34 mouse cellular contexts compared by ENCODE assay signal in the genomic region with DNA sequence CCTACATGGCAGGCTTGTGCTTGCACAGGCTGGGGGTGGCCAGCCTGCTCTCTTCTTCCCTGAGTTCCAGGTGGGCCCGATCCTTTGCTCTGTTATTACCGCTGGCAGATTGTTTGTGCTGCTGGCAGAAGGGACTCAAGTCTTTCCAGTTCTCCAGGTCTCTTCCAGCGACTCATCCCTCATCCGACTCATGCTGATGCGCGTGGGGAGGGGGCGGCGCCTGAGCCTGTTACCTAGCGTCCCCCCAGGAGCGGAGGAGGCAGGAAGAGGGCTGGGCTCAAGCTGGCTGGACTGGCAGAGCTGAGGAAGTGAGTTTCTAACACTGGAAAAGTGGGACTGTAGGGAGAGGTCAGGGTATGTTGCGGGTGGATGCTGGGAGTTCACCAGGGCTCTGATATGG. TPM values are rescaled to one million over a fixed set of nuclear protein-coding genes. Genes with fewer than 3 reads are reported as not detected.
DNase-seq lines count a peak whose midpoint lies in the region; ATAC-seq and TF ChIP-seq lines count a peak whose summit lies in the region.
"Had no signal": no experiment of that assay in that cellular context is flagged by ENCODE, and none has a peak within 500 bp of the region (broad histone marks: within the 10 kb centered on the region; RNA-seq: fewer than 3 reads in every experiment).

No protein-coding gene starts in this region.

- no peak for TF ChIP-seq EP300 in stomach, postnatal 0 days (optimal IDR thresholded peaks at IDR 0.05)

- no peak for ATAC-seq in embryonic facial prominence, embryonic 15.5 days (ENCODE audit: insufficient number of reproducible peaks, low FRiP score, low TSS enrichment, low read depth)
- no peak for ATAC-seq in limb, embryonic 15.5 days (ENCODE audit: insufficient number of reproducible peaks, low FRiP score, low TSS enrichment, low read depth)
- ATAC-seq in stomach, postnatal 0 days (ENCODE audit: low FRiP score, low TSS enrichment) = 0 out of 2 replicates have a peak, but pooled peaks have one; percentile 24
- ATAC-seq: CD4-positive, CD25-positive, alpha-beta regulatory T cell, adult 4 months; forebrain, embryonic 13.5 days; forebrain, embryonic 16.5 days had no signal

- H3K9me3 ChIP-seq in embryonic facial prominence, embryonic 15.5 days (replicated peaks) = no peaks in the 10 kb centered on the region
- H3K9me3 ChIP-seq in embryonic facial prominence, embryonic 10.5 days = no peaks in the 10 kb centered on the region
- no peaks in the 10 kb centered on the region for H3K9me3 ChIP-seq in limb, embryonic 15.5 days
- H3K9me3 ChIP-seq in limb, embryonic 10.5 days (replicated peaks) = no peaks in the 10 kb centered on the region
- no peaks in the 10 kb centered on the region for H3K9me3 ChIP-seq in E14TG2a.4 (ENCODE audit: low read length)
- no peaks in the 10 kb centered on the region for H3K9me3 ChIP-seq in stomach, postnatal 0 days (ENCODE audit: control insufficient read depth, low read length)
- H3K9me3 ChIP-seq: embryonic facial prominence, embryonic 13.5 days; forebrain, embryonic 10.5 days; forebrain, embryonic 13.5 days; G1E; heart, embryonic 10.5 days; heart, embryonic 13.5 days; hindbrain, embryonic 13.5 days had no signal

- no peaks in the 10 kb centered on the region for H3K27me3 ChIP-seq in embryonic facial prominence, embryonic 15.5 days
- peaks cover 3% of the 10 kb centered on the region for H3K27me3 ChIP-seq in embryonic facial prominence, embryonic 10.5 days (replicated peaks; ENCODE audit: low read depth, poor library complexity, severe bottlenecking)
- no peaks in the 10 kb centered on the region for H3K27me3 ChIP-seq in limb, embryonic 15.5 days
- H3K27me3 ChIP-seq in limb, embryonic 10.5 days (ENCODE audit: low read depth, poor library complexity, severe bottlenecking) = 0 out of 2 replicates have a peak, but pooled peaks cover 10% of the 10 kb centered on the region
- H3K27me3 ChIP-seq in E14TG2a.4 (ENCODE audit: insufficient read depth, low read length) = peaks cover 16% of the 10 kb centered on the region
- H3K27me3 ChIP-seq in stomach, postnatal 0 days (ENCODE audit: control insufficient read depth, insufficient read depth, low read length) = no peaks in the 10 kb centered on the region
- H3K27me3 ChIP-seq: embryonic facial prominence, embryonic 13.5 days; forebrain, embryonic 13.5 days had no signal

- no peak for DNase-seq in embryonic facial prominence, embryonic 10.5 days (ENCODE audit: low spot score)
- DNase-seq in limb, embryonic 10.5 days (ENCODE audit: low spot score) = no peak
- DNase-seq in stomach, postnatal 0 days (ENCODE audit: low spot score) = no peak
- DNase-seq in left cerebral cortex, adult 9 months (ENCODE audit: low spot score in 2 of 2) = no peak
- no peak for DNase-seq in left cerebral cortex, adult 8-10 months (ENCODE audit: low spot score in 2 of 2)
- DNase-seq: adrenal gland, adult 2 months; adrenal gland, postnatal 14 days; cerebellum, adult 11 months; cerebellum, adult 2 months; cerebellum, adult 9-11 months; cerebellum, postnatal 25 days; gastrocnemius, postnatal 10 days; gastrocnemius, postnatal 36 days; heart, adult 2 months; heart, postnatal 14 days; heart, postnatal 4 days had no signal

- H3K36me3 ChIP-seq in embryonic facial prominence, embryonic 15.5 days = no peaks in the 10 kb centered on the region
- H3K36me3 ChIP-seq in embryonic facial prominence, embryonic 10.5 days (replicated peaks) = no peaks in the 10 kb centered on the region
- H3K36me3 ChIP-seq in limb, embryonic 15.5 days = no peaks in the 10 kb centered on the region
- no peaks in the 10 kb centered on the region for H3K36me3 ChIP-seq in limb, embryonic 10.5 days
- no peaks in the 10 kb centered on the region for H3K36me3 ChIP-seq in E14TG2a.4 (ENCODE audit: insufficient read depth, low read length)
- no peaks in the 10 kb centered on the region for H3K36me3 ChIP-seq in stomach, postnatal 0 days (ENCODE audit: control insufficient read depth, insufficient read depth, low read length)
- H3K36me3 ChIP-seq: embryonic facial prominence, embryonic 13.5 days; forebrain, embryonic 10.5 days; G1E; heart, embryonic 10.5 days; heart, embryonic 13.5 days; hindbrain, embryonic 13.5 days had no signal

- H3K4me1 ChIP-seq in embryonic facial prominence, embryonic 15.5 days = 0 out of 2 replicates have a peak, but pooled peaks cover 9% of the 10 kb centered on the region
- peaks cover 5% of the 10 kb centered on the region; the same call in 1 of the 2 replicates for H3K4me1 ChIP-seq in embryonic facial prominence, embryonic 10.5 days
- H3K4me1 ChIP-seq in limb, embryonic 15.5 days = no peaks in the 10 kb centered on the region
- H3K4me1 ChIP-seq in limb, embryonic 10.5 days = peaks cover 6% of the 10 kb centered on the region; the same call in 1 of the 2 replicates
- peaks cover 39% of the 10 kb centered on the region for H3K4me1 ChIP-seq in E14TG2a.4 (replicated peaks; ENCODE audit: low read depth, low read length)
- H3K4me1 ChIP-seq in stomach, postnatal 0 days (replicated peaks; ENCODE audit: control insufficient read depth, insufficient read depth) = no peaks in the 10 kb centered on the region
- H3K4me1 ChIP-seq: forebrain, embryonic 13.5 days; heart, embryonic 13.5 days; hindbrain, embryonic 13.5 days had no signal

- H3K4me3 ChIP-seq in embryonic facial prominence, embryonic 15.5 days (replicated peaks) = no peak overlapping the region
- no peak overlapping the region for H3K4me3 ChIP-seq in embryonic facial prominence, embryonic 10.5 days
- no peak overlapping the region for H3K4me3 ChIP-seq in limb, embryonic 15.5 days
- H3K4me3 ChIP-seq in limb, embryonic 10.5 days = no peak overlapping the region
- peak overlapping the region; percentile 41 for H3K4me3 ChIP-seq in E14TG2a.4 (replicated peaks; ENCODE audit: low read length)
- H3K4me3 ChIP-seq in stomach, postnatal 0 days (ENCODE audit: low read depth, low read length) = no peak overlapping the region
- H3K4me3 ChIP-seq: embryonic facial prominence, embryonic 13.5 days; forebrain, embryonic 10.5 days; forebrain, embryonic 13.5 days; heart, adult 2 months; heart, embryonic 10.5 days; heart, embryonic 13.5 days; hindbrain, embryonic 13.5 days had no signal

- H3K9ac ChIP-seq in embryonic facial prominence, embryonic 15.5 days = no peak overlapping the region
- no peak overlapping the region for H3K9ac ChIP-seq in limb, embryonic 15.5 days
- H3K9ac ChIP-seq in stomach, postnatal 0 days (ENCODE audit: low read length) = no peak overlapping the region; the same call in 1 of the 2 replicates
- H3K9ac ChIP-seq: embryonic facial prominence, embryonic 13.5 days; forebrain, embryonic 13.5 days; hindbrain, embryonic 13.5 days had no signal

- 38% methylated on average over 11 of the region's 11 CpGs for WGBS in embryonic facial prominence, embryonic 15.5 days
- 41% methylated on average over 11 of the region's 11 CpGs for WGBS in embryonic facial prominence, embryonic 10.5 days
- WGBS in limb, embryonic 15.5 days = 46% methylated on average over 11 of the region's 11 CpGs
- WGBS in limb, embryonic 10.5 days = 53% methylated on average over 11 of the region's 11 CpGs
- 43% methylated on average over 11 of the region's 11 CpGs for WGBS in stomach, postnatal 0 days

- H3K27ac ChIP-seq in embryonic facial prominence, embryonic 15.5 days (replicated peaks) = peak overlapping the region; percentile 3; the same call in 1 of the 2 replicates
- H3K27ac ChIP-seq in embryonic facial prominence, embryonic 10.5 days (replicated peaks) = no peak overlapping the region
- 0 out of 2 replicates have a peak overlapping the region, but pooled peaks have one; percentile 8 for H3K27ac ChIP-seq in limb, embryonic 15.5 days
- H3K27ac ChIP-seq in limb, embryonic 10.5 days = no peak overlapping the region
- 0 out of 2 replicates have a peak overlapping the region, but pooled peaks have one; percentile 8 for H3K27ac ChIP-seq in stomach, postnatal 0 days (replicated peaks)
- H3K27ac ChIP-seq: embryonic facial prominence, embryonic 13.5 days; forebrain, embryonic 10.5 days; forebrain, embryonic 13.5 days; heart, adult 2 months; heart, embryonic 10.5 days; heart, embryonic 13.5 days; hindbrain, embryonic 13.5 days had no signal

- TF ChIP-seq CTCF in E14TG2a.4 (conservative IDR thresholded peaks at IDR 0.05; ENCODE audit: low read length) = no peak
- TF ChIP-seq CTCF in stomach, postnatal 0 days (IDR thresholded peaks at IDR 0.05; ENCODE audit: low read depth) = no peak

- no peak overlapping the region for H3K4me2 ChIP-seq in embryonic facial prominence, embryonic 15.5 days (replicated peaks)
- no peak overlapping the region for H3K4me2 ChIP-seq in limb, embryonic 15.5 days
- no peak overlapping the region for H3K4me2 ChIP-seq in stomach, postnatal 0 days (replicated peaks; ENCODE audit: low read depth)
- H3K4me2 ChIP-seq: embryonic facial prominence, embryonic 13.5 days; forebrain, embryonic 13.5 days; heart, embryonic 13.5 days; hindbrain, embryonic 13.5 days had no signal

RNA-seq across cellular contexts. Expression of gene Ovol1, which starts 16.4 kb away (rescaled TPM):
- 22.1 and 23.3 TPM in 2 replicates for polyA plus RNA-seq in embryonic facial prominence, embryonic 15.5 days (2015; fragmentation: Nextera tagmentation; extraction: Ambion mirVana)
- polyA plus RNA-seq in embryonic facial prominence, embryonic 10.5 days (2016; fragmentation: Nextera tagmentation; extraction: Ambion mirVana) = 0.83 and 1.3 TPM in 2 replicates
- polyA plus RNA-seq in limb, embryonic 15.5 days (2015; fragmentation: Nextera tagmentation; extraction: Ambion mirVana) = 30.1 and 30.3 TPM in 2 replicates
- 0.74 and 0.86 TPM in 2 replicates for polyA plus RNA-seq in limb, embryonic 10.5 days (2016; fragmentation: Nextera tagmentation; extraction: Ambion mirVana)
- 26.6 and 28.2 TPM in 2 replicates for polyA plus RNA-seq in stomach, postnatal 0 days (2015; fragmentation: Nextera tagmentation; extraction: Ambion mirVana)
- not detected for total RNA-seq in left cerebral cortex, adult 8-10 months (2022)
- total RNA-seq: adrenal gland, adult 2 months; adrenal gland, postnatal 14 days; common myeloid progenitor, adult 5-6 weeks; gastrocnemius, adult 18-20 months; gastrocnemius, postnatal 10 days; gastrocnemius, postnatal 36 days; granulocyte monocyte progenitor cell, adult 5-6 weeks; heart, adult 2 months; heart, postnatal 14 days; heart, postnatal 4 days had no signal
- polyA plus RNA-seq: adrenal gland, adult 2 months; C2C12; CD4-positive, CD25-positive, alpha-beta regulatory T cell, adult 4 months; cerebellum, adult 2 months; G1E; hindbrain, embryonic 13.5 days had no signal

RNA-seq across cellular contexts. Expression of gene Ap5b1, which starts 23.8 kb away (rescaled TPM):
- polyA plus RNA-seq in embryonic facial prominence, embryonic 15.5 days (2015; fragmentation: Nextera tagmentation; extraction: Ambion mirVana) = 5.2 and 5.7 TPM in 2 replicates
- 2.1 and 2.6 TPM in 2 replicates for polyA plus RNA-seq in embryonic facial prominence, embryonic 10.5 days (2016; fragmentation: Nextera tagmentation; extraction: Ambion mirVana)
- polyA plus RNA-seq in limb, embryonic 15.5 days (2015; fragmentation: Nextera tagmentation; extraction: Ambion mirVana) = 4.3 and 4.4 TPM in 2 replicates
- polyA plus RNA-seq in limb, embryonic 10.5 days (2016; fragmentation: Nextera tagmentation; extraction: Ambion mirVana) = 1.2 and 1.4 TPM in 2 replicates
- 4.7 and 5.7 TPM in 2 replicates for polyA plus RNA-seq in stomach, postnatal 0 days (2015; fragmentation: Nextera tagmentation; extraction: Ambion mirVana)
- total RNA-seq in left cerebral cortex, adult 8-10 months (2022) = 1 to 10 TPM; 6.9 to 9.1 (median 7.8) TPM

RNA-seq across cellular contexts. Expression of gene Snx32, which starts 33.7 kb away (rescaled TPM):
- 10.7 and 11.7 TPM in 2 replicates for polyA plus RNA-seq in embryonic facial prominence, embryonic 15.5 days (2015; fragmentation: Nextera tagmentation; extraction: Ambion mirVana)
- 6.3 and 8.4 TPM in 2 replicates for polyA plus RNA-seq in embryonic facial prominence, embryonic 10.5 days (2016; fragmentation: Nextera tagmentation; extraction: Ambion mirVana)
- 9.4 and 10.3 TPM in 2 replicates for polyA plus RNA-seq in limb, embryonic 15.5 days (2015; fragmentation: Nextera tagmentation; extraction: Ambion mirVana)
- 4.1 and 7.0 TPM in 2 replicates for polyA plus RNA-seq in limb, embryonic 10.5 days (2016; fragmentation: Nextera tagmentation; extraction: Ambion mirVana)
- 2.8 and 3.8 TPM in 2 replicates for polyA plus RNA-seq in stomach, postnatal 0 days (2015; fragmentation: Nextera tagmentation; extraction: Ambion mirVana)
- total RNA-seq in left cerebral cortex, adult 8-10 months (2022) = 10 to 100 TPM; 82.4 to 93.9 (median 89.3) TPM

RNA-seq across cellular contexts. Expression of gene 1700020D05Rik, which starts 40.4 kb away (rescaled TPM):
- 0.16 TPM in 1 of 2 replicates, not detected in the other for polyA plus RNA-seq in embryonic facial prominence, embryonic 15.5 days (2015; fragmentation: Nextera tagmentation; extraction: Ambion mirVana)
- not detected in 2 replicates for polyA plus RNA-seq in embryonic facial prominence, embryonic 10.5 days (2016; fragmentation: Nextera tagmentation; extraction: Ambion mirVana)
- not detected in 2 replicates for polyA plus RNA-seq in limb, embryonic 15.5 days (2015; fragmentation: Nextera tagmentation; extraction: Ambion mirVana)
- not detected in 2 replicates for polyA plus RNA-seq in limb, embryonic 10.5 days (2016; fragmentation: Nextera tagmentation; extraction: Ambion mirVana)
- polyA plus RNA-seq in stomach, postnatal 0 days (2015; fragmentation: Nextera tagmentation; extraction: Ambion mirVana) = not detected in 2 replicates
- 1 to 10 TPM; 6.6 to 8.6 (median 7.1) TPM for total RNA-seq in left cerebral cortex, adult 8-10 months (2022)
- total RNA-seq: common myeloid progenitor, adult 5-6 weeks had no signal
- polyA plus RNA-seq: CD4-positive, CD25-positive, alpha-beta regulatory T cell, adult 4 months; embryonic facial prominence, embryonic 13.5 days; forebrain, embryonic 10.5 days; heart, embryonic 13.5 days; heart, embryonic 16.5 days; hindbrain, embryonic 13.5 days; intestine, embryonic 14.5 days had no signal

RNA-seq across cellular contexts. Expression of gene Cfl1, which starts 53.8 kb away (rescaled TPM):
- 2,278 and 2,311 TPM in 2 replicates for polyA plus RNA-seq in embryonic facial prominence, embryonic 15.5 days (2015; fragmentation: Nextera tagmentation; extraction: Ambion mirVana)
- polyA plus RNA-seq in embryonic facial prominence, embryonic 10.5 days (2016; fragmentation: Nextera tagmentation; extraction: Ambion mirVana) = 3,028 and 3,069 TPM in 2 replicates
- polyA plus RNA-seq in limb, embryonic 15.5 days (2015; fragmentation: Nextera tagmentation; extraction: Ambion mirVana) = 2,209 and 2,356 TPM in 2 replicates
- 3,106 and 3,128 TPM in 2 replicates for polyA plus RNA-seq in limb, embryonic 10.5 days (2016; fragmentation: Nextera tagmentation; extraction: Ambion mirVana)
- 1,281 and 1,389 TPM in 2 replicates for polyA plus RNA-seq in stomach, postnatal 0 days (2015; fragmentation: Nextera tagmentation; extraction: Ambion mirVana)
- total RNA-seq in left cerebral cortex, adult 8-10 months (2022) = 1,000 to 10,000 TPM; 1,338 to 1,440 (median 1,412) TPM

Comparison
In these comparisons a context has a peak if more than half of its experiments do, and no peak if none do; other contexts are left out.
1. H3K27ac ChIP-seq: peak in embryonic facial prominence, embryonic 15.5 days (single experiment), limb, embryonic 15.5 days (single experiment) and stomach, postnatal 0 days (single experiment); none in embryonic facial prominence, embryonic 10.5 days (single experiment) and limb, embryonic 10.5 days (single experiment).
2. RNA of gene Ovol1, which starts 16.4 kb away (polyA plus RNA-seq): 30.1 to 30.3 TPM in limb, embryonic 15.5 days, 26.6 to 28.2 TPM in stomach, postnatal 0 days and 22.1 to 23.3 TPM in embryonic facial prominence, embryonic 15.5 days; 0.83 to 1.3 TPM in embryonic facial prominence, embryonic 10.5 days and 0.74 to 0.86 TPM in limb, embryonic 10.5 days; every median in the first group is over 10 times any median in the second.